Mouse (Mus musculus): ENCODE results near the gene Exosc10. TPM values are rescaled to one million over a fixed set of nuclear protein-coding genes. Genes with fewer than 3 reads are reported as not detected.

The Exosc10 gene
- polyA plus RNA-seq, 1 experiment from 2014 or later: 33.2 TPM

DNA sequence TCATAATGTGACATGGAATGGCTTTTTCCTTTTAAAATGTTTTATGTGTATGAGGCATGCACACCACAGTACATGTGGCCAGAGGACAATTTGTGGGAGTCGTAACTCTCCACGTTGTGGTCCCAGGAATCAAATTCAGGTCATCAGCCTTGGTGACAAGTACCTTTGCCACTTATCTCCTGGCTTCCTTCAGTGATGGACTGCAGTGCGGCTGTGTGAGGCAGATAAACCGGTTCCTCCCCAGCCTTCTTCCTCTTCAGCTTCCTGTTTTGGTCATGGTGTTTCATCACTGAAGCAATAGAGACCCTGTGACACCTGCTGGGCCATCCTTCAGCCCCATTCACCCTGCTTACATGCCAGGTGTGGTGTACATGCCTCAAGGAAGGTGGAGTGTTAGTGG lies 25.0 kb downstream of the Exosc10 start:
- Histone ChIP-seq H3K36me3 (ENCODE audit: insufficient read depth, low read length) (peaks cover 23% of the 10 kb centered on the region; the same call in 1 of the 2 replicates), H3K9ac (replicated peaks; ENCODE audit: low read depth) (no peak overlapping the region), H3K9me3 (ENCODE audit: low read length) (no peaks in the 10 kb centered on the region), H3K4me3 (ENCODE audit: low read depth, low read length) (no peak overlapping the region), H3K27me3 (replicated peaks; ENCODE audit: insufficient read depth, low read length) (no peaks in the 10 kb centered on the region), H3K4me2 (replicated peaks; ENCODE audit: low read depth, low read length) (no peak overlapping the region), H3K27ac (ENCODE audit: low read length) (no peak overlapping the region), H3K4me1 (ENCODE audit: insufficient read depth, low read depth, low read length) (no peaks in the 10 kb centered on the region)
- DNase-seq (ENCODE audit: low spot score) (no peak), ATAC-seq (no peak)
- 40% methylated on average over 4 of the region's 4 CpGs for WGBS
- no peak for TF ChIP-seq CTCF (IDR thresholded peaks at IDR 0.05)
- no peak for TF ChIP-seq EP300 (IDR thresholded peaks at IDR 0.05)

GRCm38 (mm10) chr4:148586648-148587047 lies 28.4 kb downstream of the Exosc10 start:
- H3K4me2 ChIP-seq (replicated peaks; ENCODE audit: low read depth, low read length): no peak overlapping the region
- 49% methylated on average over 9 of the region's 9 CpGs for WGBS
- no peak overlapping the region for H3K9ac ChIP-seq (replicated peaks; ENCODE audit: low read depth)
- peaks cover 3% of the 10 kb centered on the region; the same call in 1 of the 2 replicates for H3K4me1 ChIP-seq (ENCODE audit: insufficient read depth, low read depth, low read length)
- ATAC-seq (no peak), DNase-seq (ENCODE audit: low spot score) (no peak)
- peaks cover 8% of the 10 kb centered on the region; the same call in 1 of the 2 replicates for H3K36me3 ChIP-seq (ENCODE audit: insufficient read depth, low read length)
- H3K27ac ChIP-seq (ENCODE audit: low read length): no peak overlapping the region
- no peaks in the 10 kb centered on the region for H3K27me3 ChIP-seq (replicated peaks; ENCODE audit: insufficient read depth, low read length)
- TF ChIP-seq EP300 (IDR thresholded peaks at IDR 0.05) (no peak), CTCF (IDR thresholded peaks at IDR 0.05) (no peak)
- no peaks in the 10 kb centered on the region for H3K9me3 ChIP-seq (ENCODE audit: low read length)
- H3K4me3 ChIP-seq (ENCODE audit: low read depth, low read length): no peak overlapping the region

DNA sequence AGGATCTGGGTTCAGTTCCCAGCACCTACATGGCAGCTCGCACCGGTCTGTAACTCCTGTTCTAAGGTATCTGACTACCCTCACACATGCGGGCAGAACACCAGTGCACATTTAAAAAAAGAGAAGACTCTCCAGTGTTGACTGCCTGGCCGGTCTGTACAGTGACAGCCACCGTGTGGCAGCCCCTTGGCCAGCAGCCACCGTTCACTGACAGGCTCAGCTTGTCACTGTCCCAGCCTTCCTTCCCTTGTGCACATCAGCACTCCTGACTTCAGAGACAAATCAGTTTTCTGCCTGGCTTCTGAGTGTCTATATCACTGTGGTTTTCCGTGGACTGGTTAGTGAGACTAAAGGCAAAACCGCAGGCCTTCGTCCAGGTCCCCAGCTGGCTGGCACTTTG lies 30.6 kb downstream of the Exosc10 start:
- TF ChIP-seq CTCF (IDR thresholded peaks at IDR 0.05): no peak
- no peak for TF ChIP-seq EP300 (IDR thresholded peaks at IDR 0.05)
- no peak for DNase-seq (ENCODE audit: low spot score)
- H3K27ac ChIP-seq (ENCODE audit: low read length): no peak overlapping the region

GRCm38 (mm10) chr4:148589565-148589964 lies 31.3 kb downstream of the Exosc10 start:
- 0 out of 2 replicates have a peak, but pooled peaks cover 1% of the 10 kb centered on the region for H3K36me3 ChIP-seq (ENCODE audit: insufficient read depth, low read length)
- no peak overlapping the region for H3K27ac ChIP-seq (ENCODE audit: low read length)
- no peak overlapping the region for H3K4me2 ChIP-seq (replicated peaks; ENCODE audit: low read depth, low read length)
- TF ChIP-seq EP300 (IDR thresholded peaks at IDR 0.05) (no peak), CTCF (IDR thresholded peaks at IDR 0.05) (no peak)
- no peak overlapping the region for H3K4me3 ChIP-seq (ENCODE audit: low read depth, low read length)
- DNase-seq (ENCODE audit: low spot score) (peak; percentile 78), ATAC-seq (peak; percentile 20; the same call in 1 of the 2 replicates)
- no peak overlapping the region for H3K9ac ChIP-seq (replicated peaks; ENCODE audit: low read depth)
- WGBS: 55% methylated on average over 7 of the region's 8 CpGs
- H3K27me3 ChIP-seq (replicated peaks; ENCODE audit: insufficient read depth, low read length): no peaks in the 10 kb centered on the region
- H3K9me3 ChIP-seq (ENCODE audit: low read length): no peaks in the 10 kb centered on the region
- peaks cover 6% of the 10 kb centered on the region; the same call in 1 of the 2 replicates for H3K4me1 ChIP-seq (ENCODE audit: insufficient read depth, low read depth, low read length)

More for the DNA sequence above, 30.6 kb downstream of the Exosc10 start:
- H3K9me3 ChIP-seq (ENCODE audit: low read length): no peaks in the 10 kb centered on the region
- no peak overlapping the region for H3K4me2 ChIP-seq (replicated peaks; ENCODE audit: low read depth, low read length)
- H3K9ac ChIP-seq (replicated peaks; ENCODE audit: low read depth): no peak overlapping the region
- H3K4me1 ChIP-seq (ENCODE audit: insufficient read depth, low read depth, low read length): peaks cover 6% of the 10 kb centered on the region; the same call in 1 of the 2 replicates
- 57% methylated on average over 9 of the region's 9 CpGs for WGBS
- no peaks in the 10 kb centered on the region for H3K27me3 ChIP-seq (replicated peaks; ENCODE audit: insufficient read depth, low read length)
- no peak overlapping the region for H3K4me3 ChIP-seq (ENCODE audit: low read depth, low read length)
- no peaks in the 10 kb centered on the region for H3K36me3 ChIP-seq (ENCODE audit: insufficient read depth, low read length)
- no peak for ATAC-seq

GRCm38 (mm10) chr4:148590421-148591170 lies 32.4 kb downstream of the Exosc10 start:
- Histone ChIP-seq H3K36me3 (ENCODE audit: insufficient read depth, low read length) (0 out of 2 replicates have a peak, but pooled peaks cover 5% of the 10 kb centered on the region), H3K27me3 (replicated peaks; ENCODE audit: insufficient read depth, low read length) (no peaks in the 10 kb centered on the region), H3K4me3 (ENCODE audit: low read depth, low read length) (peak overlapping the region; percentile 80), H3K27ac (ENCODE audit: low read length) (no peak overlapping the region; the same call in 1 of the 2 replicates), H3K9ac (replicated peaks; ENCODE audit: low read depth) (peak overlapping the region; percentile 29; the same call in 1 of the 2 replicates), H3K9me3 (ENCODE audit: low read length) (no peaks in the 10 kb centered on the region), H3K4me1 (ENCODE audit: insufficient read depth, low read depth, low read length) (peaks cover 6% of the 10 kb centered on the region; the same call in 1 of the 2 replicates), H3K4me2 (replicated peaks; ENCODE audit: low read depth, low read length) (peak overlapping the region; percentile 97)
- TF ChIP-seq EP300 (IDR thresholded peaks at IDR 0.05) (no peak), CTCF (IDR thresholded peaks at IDR 0.05) (no peak)
- ATAC-seq (no peak; the same call in 1 of the 2 replicates), DNase-seq (ENCODE audit: low spot score) (peak; percentile 47)
- 5% methylated on average over 18 of the region's 18 CpGs for WGBS

GRCm38 (mm10) chr4:148591171-148591630 lies 33.0 kb downstream of the Exosc10 start, which contains the start of gene Srm:
Srm (plus strand) TSS chr4:148591503.
- Histone ChIP-seq H3K9me3 (ENCODE audit: low read length) (no peaks in the 10 kb centered on the region), H3K4me1 (ENCODE audit: insufficient read depth, low read depth, low read length) (peaks cover 6% of the 10 kb centered on the region; the same call in 1 of the 2 replicates)

More at GRCm38 (mm10) chr4:148591171-148591630, 33.0 kb downstream of the Exosc10 start, which contains the start of gene Srm:
- H3K9ac ChIP-seq (replicated peaks; ENCODE audit: low read depth): peak within 1 kb of the TSS; percentile 56
- TF ChIP-seq EP300 (IDR thresholded peaks at IDR 0.05) (no peak), CTCF (IDR thresholded peaks at IDR 0.05) (no peak)
- 0% methylated on average over 24 of the region's 50 CpGs for WGBS
- 0 out of 2 replicates have a peak, but pooled peaks cover 5% of the 10 kb centered on the region for H3K36me3 ChIP-seq (ENCODE audit: insufficient read depth, low read length)
- no peaks in the 10 kb centered on the region for H3K27me3 ChIP-seq (replicated peaks; ENCODE audit: insufficient read depth, low read length)
- H3K4me3 ChIP-seq (ENCODE audit: low read depth, low read length): peak within 1 kb of the TSS; percentile 80
- peak; percentile 100 for ATAC-seq
- peak within 1 kb of the TSS; percentile 97 for H3K4me2 ChIP-seq (replicated peaks; ENCODE audit: low read depth, low read length)
- DNase-seq (ENCODE audit: low spot score): peak; percentile 99
- no peak within 1 kb of the TSS; the same call in 1 of the 2 replicates for H3K27ac ChIP-seq (ENCODE audit: low read length)

All from lung, postnatal 0 days (tissue).